Mouse (Mus musculus) Patski (cell line): Measurements from ENCODE around the gene Gm4201. TPM values are rescaled to one million over a fixed set of nuclear protein-coding genes. Genes with fewer than 3 reads are reported as not detected.
"Not testable (repeated sequence)": the region's sequence is repeated elsewhere in the genome, so short reads cannot be mapped to it uniquely, and the experiment has no call there.

Experiments used
- ATAC-seq: fragments of 100-300 bp; one replicate; pipeline ENCODE4 v1.8.0; 2021
- CTCF ChIA-PET: fragments of 350-600 bp; sonication (Branson Sonifier 250); formaldehyde crosslinking; loops from one replicate; lab custom pipeline; 2022; ENCODE audit warnings: inconsistent platforms; lab: Charles Lee
- POLR2A ChIA-PET: fragments of 350-600 bp; sonication (Branson Sonifier 250); formaldehyde crosslinking; loops from one replicate; lab custom pipeline; 2022; ENCODE audit warnings: antibody characterized with exemption, inconsistent platforms; lab: Charles Lee
- DNase-seq: peaks from one replicate; pipeline ENCODE4 v3.0.0-alpha.2; 2011; ENCODE audit warnings: low read depth, low spot score
- H3K27me3 ChIP-seq: fragments of 371-371 bp; one replicate; pipeline ENCODE4 v1.5.1; 2021
- in situ Hi-C: fragments of 300-500 bp; cut with MboI; formaldehyde crosslinking; loops from 3 replicates; pipeline ENCODE4 v1.11.1; 2018; ENCODE audit warnings: low pct_unique_long_range_greater_than_20kb, mixed read lengths
- polyA plus RNA-seq: library from polyadenylated mRNA; unstranded; gene quantifications from one replicate; pipeline ENCODE4 v1.2.3, GENCODE M21; 2021

The Gm4201 gene
- polyA plus RNA-seq = not detected

DNA sequence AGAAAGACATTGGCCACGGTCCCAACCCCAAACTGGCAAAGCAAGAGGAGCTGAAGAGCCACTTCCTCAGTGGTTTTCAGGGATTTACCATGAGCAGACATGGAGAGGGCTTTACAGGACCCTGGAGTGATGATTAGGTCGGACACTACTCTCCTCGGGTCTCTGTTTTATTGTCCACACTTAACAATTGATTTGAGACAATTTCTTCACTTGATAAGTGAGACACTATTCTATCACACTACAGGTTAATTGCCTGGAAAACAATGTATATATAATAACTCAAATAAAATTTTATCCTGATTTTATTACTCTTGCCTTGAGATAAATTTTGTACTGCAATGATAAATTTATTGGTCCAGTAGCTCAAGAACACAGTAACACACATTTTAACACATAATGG lies at the start of gene Gm4201:
Gene Gm4201, minus strand, starts transcription at position 101 of the 400 bp plus-strand sequence.
- ATAC-seq, in situ Hi-C loops, CTCF ChIA-PET, H3K27me3 ChIP-seq, DNase-seq, POLR2A ChIA-PET: not testable (repeated sequence)

- in situ Hi-C loops, ATAC-seq, H3K27me3 ChIP-seq, CTCF ChIA-PET, DNase-seq, POLR2A ChIA-PET: not testable (repeated sequence)
Measured at GRCm38 (mm10) chr7:22588027-22588426, 22.9 kb upstream of the Gm4201 start, which contains the start of gene Gm4565. TSS of gene Gm4565 (minus strand) at chr7:22588127.

DNA sequence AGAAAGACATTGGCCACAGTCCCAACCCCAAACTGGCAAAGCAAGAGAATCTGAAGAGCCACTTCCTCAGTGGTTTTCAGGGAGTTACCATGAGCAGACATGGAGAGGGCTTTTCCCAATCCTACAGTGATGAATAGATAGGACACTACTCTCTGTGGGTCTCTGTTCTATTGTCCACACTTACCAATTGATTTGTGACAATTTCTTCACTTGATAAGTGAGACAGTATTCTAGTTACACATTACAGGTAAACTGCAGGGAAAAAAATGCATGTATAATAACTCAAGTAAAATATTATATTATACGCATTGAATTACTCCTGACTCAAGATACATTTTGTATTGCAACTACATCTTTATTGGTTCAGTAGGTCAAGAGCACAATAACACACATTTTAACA lies 30.4 kb downstream of the Gm4201 start, which contains the start of gene Gm8677:
Gene Gm8677, minus strand, starts transcription at position 101 of the 400 bp plus-strand sequence.
- ATAC-seq, in situ Hi-C loops, POLR2A ChIA-PET, CTCF ChIA-PET, DNase-seq, H3K27me3 ChIP-seq: not testable (repeated sequence)

DNA sequence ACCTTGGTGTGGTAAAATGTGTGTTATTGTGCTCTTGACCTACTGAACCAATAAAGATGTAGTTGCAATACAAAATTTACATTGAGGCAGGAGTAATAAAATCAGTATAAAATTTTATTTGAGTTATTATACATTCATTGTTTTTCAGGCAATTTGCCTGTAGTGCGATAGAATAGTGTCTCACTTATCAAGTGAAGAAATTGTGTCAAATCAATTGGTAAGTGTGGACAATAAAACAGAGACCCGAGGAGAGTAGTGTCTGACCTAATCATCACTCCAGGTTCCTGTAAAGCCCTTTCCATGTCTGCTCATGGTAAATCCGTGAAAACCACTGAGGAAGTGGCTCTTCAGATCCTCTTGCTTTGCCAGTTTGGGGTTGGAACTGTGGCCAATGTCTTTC lies 42.5 kb downstream of the Gm4201 start, which contains the start of gene Vmn1r152:
Gene Vmn1r152, plus strand, starts transcription at position 301 of the 400 bp plus-strand sequence.
- not testable (repeated sequence) for ATAC-seq

More for the DNA sequence above, 42.5 kb downstream of the Gm4201 start, which contains the start of gene Vmn1r152:
- H3K27me3 ChIP-seq, DNase-seq, POLR2A ChIA-PET, CTCF ChIA-PET, in situ Hi-C loops: not testable (repeated sequence)

Other genes with a start within 250 kb of the Gm4201 start
- not detected for gene Gm4187, start 235.6 kb downstream of the Gm4201 start, polyA plus RNA-seq
- gene Gm8660, start 194.3 kb downstream of the Gm4201 start, polyA plus RNA-seq = not detected
- not detected for gene Vmn1r148, start 151.8 kb downstream of the Gm4201 start, polyA plus RNA-seq
- not detected for gene Vmn1r149, start 127.1 kb downstream of the Gm4201 start, polyA plus RNA-seq
- gene Gm10665, start 101.3 kb downstream of the Gm4201 start, polyA plus RNA-seq = not detected
- gene Vmn1r151, start 65.7 kb downstream of the Gm4201 start, polyA plus RNA-seq = not detected
- gene Vmn1r152, start 42.4 kb downstream of the Gm4201 start, polyA plus RNA-seq = not detected
- not detected for gene Gm8677, start 30.5 kb downstream of the Gm4201 start, polyA plus RNA-seq
- gene Gm4565, start 22.8 kb upstream of the Gm4201 start, polyA plus RNA-seq = not detected
- not detected for gene Vmn1r155, start 92.7 kb upstream of the Gm4201 start, polyA plus RNA-seq
- gene Gm8693, start 127.0 kb upstream of the Gm4201 start, polyA plus RNA-seq = not detected
- gene Gm4567, start 154.4 kb upstream of the Gm4201 start, polyA plus RNA-seq = not detected
- gene Vmn1r157, start 196.4 kb upstream of the Gm4201 start, polyA plus RNA-seq = not detected
- not detected for gene Vmn1r158, start 225.4 kb upstream of the Gm4201 start, polyA plus RNA-seq